Mouse (Mus musculus) heart, embryonic 16.5 days (tissue): ENCODE results near the gene Otop3. TPM values are rescaled to one million over a fixed set of nuclear protein-coding genes. Genes with fewer than 3 reads are reported as not detected.
A peak's percentile ranks its signal among the peaks of the same experiment; 100 is the strongest.

Source experiments
- ATAC-seq: fragments of 200-750 bp; cut with Nextera tagmentation; replicated peaks from 2 replicates; pipeline ENCODE4 v1.8.0; 2017; ENCODE audit warnings: moderate number of reproducible peaks; ENCODE audit not compliant: insufficient read depth, low FRiP score; ENCODE audit errors: extremely low read depth
- H3K27ac ChIP-seq: fragments of 300-500 bp; sonication (generic); 2 replicates; pipeline ENCODE4 v1.5.1; 2014; ENCODE audit warnings: mild to moderate bottlenecking, low read length, control low read depth, moderate library complexity
- H3K27me3 ChIP-seq: fragments of 300-500 bp; sonication (generic); 2 replicates; pipeline ENCODE4 v1.6.1; 2014; ENCODE audit warnings: low read length, mixed read lengths; ENCODE audit not compliant: control insufficient read depth, insufficient read depth
- H3K36me3 ChIP-seq: fragments of 300-500 bp; sonication (generic); 2 replicates; pipeline ENCODE4 v1.6.1; 2014; ENCODE audit not compliant: control insufficient read depth, insufficient read depth
- H3K4me1 ChIP-seq: fragments of 300-500 bp; sonication (generic); 2 replicates; pipeline ENCODE4 v1.6.1; 2014; ENCODE audit warnings: low read length, mixed read lengths; ENCODE audit not compliant: control insufficient read depth, insufficient read depth
- H3K4me2 ChIP-seq: fragments of 300-500 bp; sonication (generic); 2 replicates; pipeline ENCODE4 v1.6.1; 2014; ENCODE audit warnings: low read depth, mild to moderate bottlenecking, control low read depth, low read length
- H3K4me3 ChIP-seq: fragments of 300-500 bp; sonication (generic); 2 replicates; pipeline ENCODE4 v1.5.1; 2014; ENCODE audit warnings: mild to moderate bottlenecking, control low read depth, low read length
- H3K9ac ChIP-seq: fragments of 300-500 bp; sonication (generic); 2 replicates; pipeline ENCODE4 v1.6.1; 2014; ENCODE audit warnings: low read length, control low read depth
- H3K9me3 ChIP-seq: fragments of 300-500 bp; sonication (generic); replicated peaks from 2 replicates; pipeline ENCODE4 v1.6.1; 2016; ENCODE audit warnings: low read length; ENCODE audit not compliant: control insufficient read depth
- WGBS: fragments of 180-500 bp; shearing (Covaris S2); extraction: QIAGEN DNeasy Blood & Tissue Kit; methylation state at CpG from one replicate; pipeline ENCODE4 v1.1.7; 2014; 5-methylcytosine and 5-hydroxymethylcytosine counted together
- polyA plus RNA-seq: library from polyadenylated mRNA; unstranded; fragments of >200 nt; fragmentation: Nextera tagmentation; extraction: Ambion mirVana; gene quantifications from 2 replicates; pipeline ENCODE4 v1.2.1, GENCODE M21; 2015

The Otop3 gene
- polyA plus RNA-seq, 1 experiment from 2014 or later: not detected

GRCm38 (mm10) chr11:115292631-115293375, 41.7 kb upstream of the Otop3 start:
- Histone ChIP-seq H3K36me3 (no peaks in the 10 kb centered on the region), H3K4me3 (no peak overlapping the region), H3K9ac (no peak overlapping the region), H3K9me3 (no peaks in the 10 kb centered on the region), H3K27ac (no peak overlapping the region), H3K27me3 (peaks cover 8% of the 10 kb centered on the region), H3K4me1 (peaks cover 14% of the 10 kb centered on the region), H3K4me2 (no peak overlapping the region)
- 58% methylated on average over 14 of the region's 14 CpGs for WGBS
- no peak for ATAC-seq

GRCm38 (mm10) chr11:115295939-115296338, 38.6 kb upstream of the Otop3 start:
- Histone ChIP-seq H3K27ac (no peak overlapping the region), H3K9me3 (peaks cover 3% of the 10 kb centered on the region; the same call in 1 of the 2 replicates), H3K36me3 (no peaks in the 10 kb centered on the region), H3K4me2 (no peak overlapping the region), H3K9ac (no peak overlapping the region), H3K27me3 (peaks cover 13% of the 10 kb centered on the region), H3K4me3 (no peak overlapping the region), H3K4me1 (peaks cover 14% of the 10 kb centered on the region)
- 86% methylated on average over 11 of the region's 11 CpGs for WGBS
- no peak for ATAC-seq

- no peak for ATAC-seq
- Histone ChIP-seq H3K4me3 (peak overlapping the region; percentile 61), H3K4me2 (peak overlapping the region; percentile 98), H3K9me3 (peaks cover 3% of the 10 kb centered on the region; the same call in 1 of the 2 replicates), H3K4me1 (peaks cover 11% of the 10 kb centered on the region), H3K27me3 (peaks cover 13% of the 10 kb centered on the region), H3K36me3 (no peaks in the 10 kb centered on the region), H3K9ac (peak overlapping the region; percentile 73), H3K27ac (no peak overlapping the region)
- WGBS: 55% methylated on average over 21 of the region's 21 CpGs
Observed at GRCm38 (mm10) chr11:115296471-115297210, 37.9 kb upstream of the Otop3 start.

- Histone ChIP-seq H3K36me3 (no peaks in the 10 kb centered on the region), H3K27me3 (peaks cover 13% of the 10 kb centered on the region), H3K4me2 (peak within 1 kb of the TSS; percentile 98), H3K4me3 (peak within 1 kb of the TSS; percentile 61), H3K9ac (peak within 1 kb of the TSS; percentile 73), H3K4me1 (peaks cover 11% of the 10 kb centered on the region), H3K27ac (no peak within 1 kb of the TSS), H3K9me3 (peaks cover 3% of the 10 kb centered on the region; the same call in 1 of the 2 replicates)
- WGBS: under 1% methylated on average over 44 of the region's 44 CpGs
- ATAC-seq: peak; percentile 71
Observed at GRCm38 (mm10) chr11:115297214-115297826, 37.2 kb upstream of the Otop3 start, which contains the start of gene Fads6. Gene Fads6 (minus strand): TSS chr11:115297663.

GRCm38 (mm10) chr11:115298160-115298559, 36.4 kb upstream of the Otop3 start:
- Histone ChIP-seq H3K9me3 (peaks cover 3% of the 10 kb centered on the region; the same call in 1 of the 2 replicates), H3K4me3 (no peak overlapping the region), H3K9ac (no peak overlapping the region), H3K4me1 (peaks cover 6% of the 10 kb centered on the region), H3K36me3 (no peaks in the 10 kb centered on the region), H3K27me3 (peaks cover 13% of the 10 kb centered on the region), H3K27ac (no peak overlapping the region), H3K4me2 (no peak overlapping the region)
- no peak for ATAC-seq
- WGBS: 70% methylated on average over 8 of the region's 8 CpGs

GRCm38 (mm10) chr11:115300745-115301144, 33.8 kb upstream of the Otop3 start:
- 81% methylated on average over 4 of the region's 4 CpGs for WGBS

GRCm38 (mm10) chr11:115301351-115301750, 33.2 kb upstream of the Otop3 start:
- no peak overlapping the region for H3K4me2 ChIP-seq
- H3K36me3 ChIP-seq: no peaks in the 10 kb centered on the region
- ATAC-seq: no peak
- WGBS: 76% methylated on average over 2 of the region's 2 CpGs
- peaks cover 6% of the 10 kb centered on the region for H3K4me1 ChIP-seq
- peaks cover 13% of the 10 kb centered on the region for H3K27me3 ChIP-seq
- H3K9me3 ChIP-seq: peaks cover 3% of the 10 kb centered on the region; the same call in 1 of the 2 replicates
- H3K27ac ChIP-seq: no peak overlapping the region
- no peak overlapping the region for H3K4me3 ChIP-seq
- H3K9ac ChIP-seq: no peak overlapping the region

More at GRCm38 (mm10) chr11:115300745-115301144, 33.8 kb upstream of the Otop3 start:
- no peak overlapping the region for H3K4me2 ChIP-seq
- no peak overlapping the region for H3K4me3 ChIP-seq
- peaks cover 6% of the 10 kb centered on the region for H3K4me1 ChIP-seq
- H3K9me3 ChIP-seq: peaks cover 3% of the 10 kb centered on the region; the same call in 1 of the 2 replicates
- peaks cover 13% of the 10 kb centered on the region for H3K27me3 ChIP-seq
- H3K9ac ChIP-seq: no peak overlapping the region
- H3K36me3 ChIP-seq: no peaks in the 10 kb centered on the region
- no peak overlapping the region for H3K27ac ChIP-seq
- no peak for ATAC-seq

- peaks cover 3% of the 10 kb centered on the region; the same call in 1 of the 2 replicates for H3K9me3 ChIP-seq
- WGBS: 49% methylated on average over 8 of the region's 8 CpGs
- no peak for ATAC-seq
Observed at GRCm38 (mm10) chr11:115303167-115303566, 31.4 kb upstream of the Otop3 start.

More at GRCm38 (mm10) chr11:115303167-115303566, 31.4 kb upstream of the Otop3 start:
- no peak overlapping the region for H3K4me3 ChIP-seq
- no peak overlapping the region for H3K4me2 ChIP-seq
- peaks cover 2% of the 10 kb centered on the region; the same call in 1 of the 2 replicates for H3K27me3 ChIP-seq
- no peaks in the 10 kb centered on the region for H3K36me3 ChIP-seq
- H3K9ac ChIP-seq: no peak overlapping the region
- no peak overlapping the region for H3K27ac ChIP-seq
- H3K4me1 ChIP-seq: no peaks in the 10 kb centered on the region
